Mouse (Mus musculus) stomach, postnatal 0 days (tissue): ENCODE results near the gene Ninj1.

ENCODE experiments used
- CTCF ChIP-seq: IDR thresholded peaks from 2 replicates; pipeline ENCODE4 v1.5.1; 2016; ENCODE audit warnings: antibody characterized with exemption, low read depth, mild to moderate bottlenecking, moderate library complexity
- EP300 ChIP-seq: optimal IDR thresholded peaks from 2 replicates; pipeline ENCODE3; 2016; ENCODE audit warnings: antibody characterized with exemption

DNA sequence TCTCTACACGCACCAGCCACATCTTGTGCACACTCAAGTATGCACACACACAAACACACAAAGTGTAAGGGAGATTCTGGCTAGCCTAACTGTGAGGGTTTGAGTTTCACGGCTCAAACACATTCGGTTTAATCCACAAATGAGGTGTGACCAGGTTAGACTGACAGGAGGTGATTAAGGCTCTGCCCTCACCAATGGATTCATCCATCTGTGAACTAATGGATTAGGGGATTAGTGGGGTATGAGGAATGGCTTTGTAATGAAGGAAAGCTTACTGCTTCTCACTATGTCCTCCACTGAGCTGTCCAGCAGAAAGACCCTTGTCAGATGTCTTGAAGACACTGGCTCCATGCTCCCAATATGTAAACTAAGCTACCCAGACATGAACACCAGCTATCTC, 31.4 kb downstream of the Ninj1 start:
- TF ChIP-seq CTCF (no peak), EP300 (no peak)
